Mouse (Mus musculus): Measurements from ENCODE around the gene Tex26. TPM values are rescaled to one million over a fixed set of nuclear protein-coding genes. Genes with fewer than 3 reads are reported as not detected.
A peak's percentile ranks its signal among the peaks of the same experiment; 100 is the strongest.

The Tex26 gene
- total and polyA plus RNA-seq, 2 experiments = not detected

DNA sequence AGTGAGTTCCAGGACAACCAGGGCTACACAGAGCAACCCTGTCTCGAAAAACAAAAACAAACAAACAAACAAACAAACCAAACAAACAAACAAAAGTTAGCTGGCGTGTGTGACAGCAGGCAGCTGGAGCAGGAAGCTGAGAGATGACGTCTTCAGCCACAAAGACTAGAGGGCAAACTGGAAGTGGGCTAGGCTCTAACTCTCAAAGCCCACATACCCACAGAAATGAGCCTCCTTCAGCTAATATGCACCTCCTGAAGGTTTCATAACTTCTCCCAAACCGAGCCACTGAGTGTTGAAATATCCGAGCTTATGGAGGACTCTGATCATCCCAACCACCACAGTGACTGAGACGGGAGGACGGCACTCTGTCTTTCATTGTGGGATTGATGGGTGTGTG is 7.0 kb downstream of the Tex26 start:
- TF ChIP-seq POLR2A (IDR thresholded peaks at IDR 0.05; ENCODE audit: extremely low read depth, insufficient read depth, low read length) = no peak
- no peak for TF ChIP-seq CTCF (IDR thresholded peaks at IDR 0.05; ENCODE audit: low read depth, low read length)
- H3K27ac ChIP-seq (replicated peaks; ENCODE audit: insufficient read depth, low read depth, low read length) = no peak overlapping the region
- no peak overlapping the region for H3K4me3 ChIP-seq (ENCODE audit: insufficient read depth, low read depth, low read length)
- 75% methylated on average over 7 of the region's 7 CpGs for WGBS
- no peaks in the 10 kb centered on the region for H3K36me3 ChIP-seq (ENCODE audit: control insufficient read depth, insufficient read depth, low read length)
- H3K9ac ChIP-seq (ENCODE audit: low read depth, low read length) = no peak overlapping the region
- H3K79me2 ChIP-seq (ENCODE audit: control insufficient read depth, insufficient read depth, low read length) = no peaks in the 10 kb centered on the region
- no peak for DNase-seq (ENCODE audit: extremely low read depth, low read depth, low spot score)
- H3K4me1 ChIP-seq (ENCODE audit: control insufficient read depth, insufficient read depth, low read length) = no peaks in the 10 kb centered on the region
- H3K27me3 ChIP-seq (ENCODE audit: control insufficient read depth, insufficient read depth, low read length) = no peaks in the 10 kb centered on the region

DNA sequence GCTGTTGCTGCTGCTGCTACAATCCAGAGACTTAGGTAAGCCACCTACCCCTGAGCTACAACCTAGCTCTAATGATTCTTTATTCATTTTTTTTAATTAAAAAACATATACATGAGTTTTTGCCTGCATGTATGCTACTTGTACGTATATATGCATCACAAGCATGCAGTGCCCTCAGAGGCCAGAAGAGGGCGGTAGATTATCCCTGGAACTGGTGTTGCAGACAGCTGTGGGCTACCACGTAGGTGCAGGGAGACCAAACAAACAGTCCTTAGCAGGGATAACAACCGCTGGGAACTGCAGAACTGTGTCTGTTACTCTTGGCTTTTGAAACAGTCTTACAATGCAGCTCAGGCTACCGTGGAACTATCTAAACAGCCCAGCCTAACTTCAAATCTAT is 8.3 kb downstream of the Tex26 start:
- Histone ChIP-seq H3K9ac (ENCODE audit: low read depth, low read length) (no peak overlapping the region), H3K27me3 (ENCODE audit: control insufficient read depth, insufficient read depth, low read length) (no peaks in the 10 kb centered on the region), H3K4me3 (ENCODE audit: insufficient read depth, low read depth, low read length) (no peak overlapping the region), H3K36me3 (ENCODE audit: control insufficient read depth, insufficient read depth, low read length) (no peaks in the 10 kb centered on the region), H3K27ac (replicated peaks; ENCODE audit: insufficient read depth, low read depth, low read length) (no peak overlapping the region), H3K79me2 (ENCODE audit: control insufficient read depth, insufficient read depth, low read length) (no peaks in the 10 kb centered on the region), H3K4me1 (ENCODE audit: control insufficient read depth, insufficient read depth, low read length) (no peaks in the 10 kb centered on the region)
- DNase-seq (ENCODE audit: extremely low read depth, low read depth, low spot score) = no peak
- TF ChIP-seq CTCF (IDR thresholded peaks at IDR 0.05; ENCODE audit: low read depth, low read length) (no peak), POLR2A (IDR thresholded peaks at IDR 0.05; ENCODE audit: extremely low read depth, insufficient read depth, low read length) (no peak)
- 77% methylated on average over 5 of the region's 5 CpGs for WGBS

DNA sequence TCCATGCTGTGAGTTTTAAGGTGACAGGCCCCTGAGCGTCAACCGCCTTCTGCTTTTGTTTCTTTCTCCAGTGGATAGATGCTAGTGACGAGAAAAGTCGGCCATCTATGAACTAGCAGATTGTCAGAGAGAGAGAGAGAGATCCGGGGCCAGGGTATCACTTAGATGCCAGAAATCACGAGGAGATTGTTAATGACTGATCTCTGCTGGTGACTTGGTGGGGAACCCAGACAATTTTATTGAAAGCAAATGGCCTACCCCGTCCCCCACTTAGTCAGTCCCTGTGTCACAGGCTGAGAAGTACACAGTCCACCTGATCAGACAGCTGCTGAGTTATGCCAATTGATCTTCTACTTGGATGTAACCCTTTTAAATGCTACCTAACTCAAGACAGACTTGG is 9.9 kb downstream of the Tex26 start:
- Histone ChIP-seq H3K27ac (replicated peaks; ENCODE audit: insufficient read depth, low read depth, low read length) (no peak overlapping the region), H3K4me3 (ENCODE audit: insufficient read depth, low read depth, low read length) (no peak overlapping the region), H3K27me3 (ENCODE audit: control insufficient read depth, insufficient read depth, low read length) (no peaks in the 10 kb centered on the region), H3K9ac (ENCODE audit: low read depth, low read length) (no peak overlapping the region), H3K36me3 (ENCODE audit: control insufficient read depth, insufficient read depth, low read length) (no peaks in the 10 kb centered on the region), H3K79me2 (ENCODE audit: control insufficient read depth, insufficient read depth, low read length) (no peaks in the 10 kb centered on the region), H3K4me1 (ENCODE audit: control insufficient read depth, insufficient read depth, low read length) (no peaks in the 10 kb centered on the region)
- no peak for DNase-seq (ENCODE audit: extremely low read depth, low read depth, low spot score)
- 87% methylated on average over 7 of the region's 7 CpGs for WGBS
- TF ChIP-seq POLR2A (IDR thresholded peaks at IDR 0.05; ENCODE audit: extremely low read depth, insufficient read depth, low read length) = no peak
- TF ChIP-seq CTCF (IDR thresholded peaks at IDR 0.05; ENCODE audit: low read depth, low read length) = no peak

DNA sequence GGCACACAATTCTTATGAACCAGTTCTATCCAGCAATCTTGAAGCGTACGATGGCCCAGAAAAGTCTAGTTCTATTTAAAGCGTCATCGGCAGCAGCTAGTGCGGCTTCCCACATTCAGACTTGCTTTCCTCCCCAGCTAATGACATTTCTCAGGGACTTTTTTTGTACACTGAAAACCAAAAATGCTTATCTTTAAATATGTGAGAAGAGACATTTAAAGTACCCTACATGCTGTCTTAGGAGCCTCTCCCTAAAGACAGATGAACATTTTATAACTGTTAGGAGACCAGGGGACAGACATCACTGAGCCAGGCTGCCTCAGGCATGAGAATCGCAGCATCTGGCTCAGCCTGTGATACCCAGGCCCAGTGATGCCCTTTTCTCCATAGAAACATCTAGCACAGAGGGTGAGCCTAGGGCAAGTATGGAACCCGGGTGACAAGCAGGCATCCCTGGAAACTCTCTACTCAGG is 11.8 kb downstream of the Tex26 start:
- Histone ChIP-seq H3K27ac (replicated peaks; ENCODE audit: insufficient read depth, low read depth, low read length) (no peak overlapping the region), H3K36me3 (ENCODE audit: control insufficient read depth, insufficient read depth, low read length) (no peaks in the 10 kb centered on the region), H3K27me3 (ENCODE audit: control insufficient read depth, insufficient read depth, low read length) (0 out of 2 replicates have a peak, but pooled peaks cover 2% of the 10 kb centered on the region), H3K4me1 (ENCODE audit: control insufficient read depth, insufficient read depth, low read length) (no peaks in the 10 kb centered on the region), H3K9ac (ENCODE audit: low read depth, low read length) (no peak overlapping the region), H3K4me3 (ENCODE audit: insufficient read depth, low read depth, low read length) (no peak overlapping the region), H3K79me2 (ENCODE audit: control insufficient read depth, insufficient read depth, low read length) (no peaks in the 10 kb centered on the region)
- WGBS = 81% methylated on average over 7 of the region's 7 CpGs
- no peak for TF ChIP-seq POLR2A (IDR thresholded peaks at IDR 0.05; ENCODE audit: extremely low read depth, insufficient read depth, low read length)
- TF ChIP-seq CTCF (IDR thresholded peaks at IDR 0.05; ENCODE audit: low read depth, low read length) = no peak
- DNase-seq (ENCODE audit: extremely low read depth, low read depth, low spot score) = no peak

DNA sequence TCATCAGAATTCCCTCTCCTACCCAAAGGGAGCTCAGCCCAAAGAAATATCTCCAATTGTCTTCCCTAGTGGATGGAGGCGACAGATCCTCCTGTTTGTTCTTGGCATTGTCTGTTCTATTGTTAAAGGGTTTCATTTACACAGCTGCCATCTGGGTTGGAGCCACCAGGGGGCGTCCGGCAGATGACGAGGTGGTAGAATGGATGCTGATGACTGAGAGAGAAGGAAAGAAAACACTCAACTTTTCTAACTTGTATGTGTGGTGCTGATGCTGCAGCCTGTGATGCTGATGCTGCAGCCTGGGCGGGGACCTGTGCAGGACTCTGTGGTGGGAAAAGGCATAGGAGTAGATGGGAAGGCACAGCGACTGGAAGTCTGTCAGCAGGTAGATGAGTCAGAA is 14.8 kb downstream of the Tex26 start:
- Histone ChIP-seq H3K9ac (ENCODE audit: low read depth, low read length) (no peak overlapping the region), H3K79me2 (ENCODE audit: control insufficient read depth, insufficient read depth, low read length) (no peaks in the 10 kb centered on the region), H3K36me3 (ENCODE audit: control insufficient read depth, insufficient read depth, low read length) (no peaks in the 10 kb centered on the region), H3K27ac (replicated peaks; ENCODE audit: insufficient read depth, low read depth, low read length) (no peak overlapping the region), H3K4me1 (ENCODE audit: control insufficient read depth, insufficient read depth, low read length) (no peaks in the 10 kb centered on the region), H3K27me3 (ENCODE audit: control insufficient read depth, insufficient read depth, low read length) (0 out of 2 replicates have a peak, but pooled peaks cover 2% of the 10 kb centered on the region), H3K4me3 (ENCODE audit: insufficient read depth, low read depth, low read length) (no peak overlapping the region)
- WGBS = 24% methylated on average over 6 of the region's 6 CpGs
- peak; percentile 7 for DNase-seq (ENCODE audit: extremely low read depth, low read depth, low spot score)
- TF ChIP-seq POLR2A (IDR thresholded peaks at IDR 0.05; ENCODE audit: extremely low read depth, insufficient read depth, low read length) (no peak), CTCF (IDR thresholded peaks at IDR 0.05; ENCODE audit: low read depth, low read length) (peak; percentile 86)

DNA sequence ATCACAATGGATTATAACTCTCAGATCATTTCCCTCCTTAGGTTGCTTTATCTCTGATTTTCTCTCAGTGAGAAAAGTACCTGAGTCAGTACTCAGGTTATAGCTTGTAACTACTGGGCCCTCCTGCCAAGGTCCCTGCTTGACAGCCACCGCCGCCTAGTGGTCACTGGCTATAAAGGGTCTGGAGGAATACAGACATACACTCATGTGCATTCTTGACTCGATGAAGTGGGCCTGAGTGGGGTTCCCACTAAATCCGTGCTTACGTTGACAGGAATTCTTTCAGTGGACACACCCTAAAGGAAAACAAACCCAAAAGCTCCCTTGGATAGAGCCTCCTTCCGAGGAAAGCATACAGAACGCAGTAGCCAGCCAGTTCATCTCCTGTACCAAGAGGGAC is 17.1 kb downstream of the Tex26 start:
- H3K4me1 ChIP-seq (ENCODE audit: control insufficient read depth, insufficient read depth, low read length) = no peaks in the 10 kb centered on the region
- no peak overlapping the region for H3K27ac ChIP-seq (replicated peaks; ENCODE audit: insufficient read depth, low read depth, low read length)
- no peak for TF ChIP-seq POLR2A (IDR thresholded peaks at IDR 0.05; ENCODE audit: extremely low read depth, insufficient read depth, low read length)
- no peak for TF ChIP-seq CTCF (IDR thresholded peaks at IDR 0.05; ENCODE audit: low read depth, low read length)
- H3K27me3 ChIP-seq (ENCODE audit: control insufficient read depth, insufficient read depth, low read length) = 0 out of 2 replicates have a peak, but pooled peaks cover 2% of the 10 kb centered on the region
- no peaks in the 10 kb centered on the region for H3K36me3 ChIP-seq (ENCODE audit: control insufficient read depth, insufficient read depth, low read length)
- no peak overlapping the region for H3K9ac ChIP-seq (ENCODE audit: low read depth, low read length)
- H3K4me3 ChIP-seq (ENCODE audit: insufficient read depth, low read depth, low read length) = no peak overlapping the region
- no peaks in the 10 kb centered on the region for H3K79me2 ChIP-seq (ENCODE audit: control insufficient read depth, insufficient read depth, low read length)
- DNase-seq (ENCODE audit: extremely low read depth, low read depth, low spot score) = no peak
- 84% methylated on average over 7 of the region's 7 CpGs for WGBS
